Mouse (Mus musculus): ENCODE data around the gene Ubxn10. TPM values are rescaled to one million over a fixed set of nuclear protein-coding genes. Genes with fewer than 3 reads are reported as not detected.

Gene Ubxn10
- polyA plus RNA-seq, 1 experiment from 2014 or later = 1.1 TPM

DNA sequence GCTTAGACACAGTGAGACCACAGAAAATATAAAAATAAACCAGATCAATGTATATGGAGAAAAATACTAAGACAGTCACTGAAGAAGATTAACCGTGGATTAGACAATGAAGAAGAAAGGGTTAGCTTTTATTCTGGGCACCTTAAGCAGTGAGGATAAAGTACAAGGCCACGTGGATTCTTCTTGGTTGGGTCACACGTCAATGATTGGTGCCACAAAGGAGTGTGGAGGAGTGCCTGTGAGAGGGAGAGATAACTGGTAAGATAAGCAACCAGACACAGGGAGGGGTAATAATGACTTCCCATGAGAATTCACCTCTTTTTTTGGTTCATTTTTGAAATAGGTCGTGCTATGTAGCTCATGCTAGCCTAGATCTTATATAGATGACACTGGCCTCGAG lies 35.4 kb upstream of the Ubxn10 start:
- Histone ChIP-seq H3K27ac (replicated peaks in 1 of 2; ENCODE audit: control insufficient read depth in 1 of 2, insufficient read depth in 1 of 2, low read depth in 2 of 2, low read length in 2 of 2) (no peak overlapping the region), H3K27me3 (ENCODE audit: control insufficient read depth, insufficient read depth, low read length) (0 out of 2 replicates have a peak, but pooled peaks cover 5% of the 10 kb centered on the region), H3K4me1 (ENCODE audit: control insufficient read depth in 2 of 2, insufficient read depth in 2 of 2, low read length in 2 of 2) (no peaks in the 10 kb centered on the region), H3K4me3 (ENCODE audit: control insufficient read depth in 1 of 2, insufficient read depth in 1 of 2, low read depth in 1 of 2, low read length in 2 of 2) (no peak overlapping the region), H3K9me3 (ENCODE audit: control insufficient read depth, low read length) (no peaks in the 10 kb centered on the region), H3K4me2 (ENCODE audit: low read length) (no peak overlapping the region), H3K36me3 (ENCODE audit: control insufficient read depth, insufficient read depth, low read length) (no peaks in the 10 kb centered on the region), H3K9ac (ENCODE audit: low read length) (no peak overlapping the region)
- no peak for ATAC-seq (ENCODE audit: insufficient number of reproducible peaks, insufficient read depth, low FRiP score, low read depth)
- WGBS = 69% methylated on average over 5 of the region's 5 CpGs

DNA sequence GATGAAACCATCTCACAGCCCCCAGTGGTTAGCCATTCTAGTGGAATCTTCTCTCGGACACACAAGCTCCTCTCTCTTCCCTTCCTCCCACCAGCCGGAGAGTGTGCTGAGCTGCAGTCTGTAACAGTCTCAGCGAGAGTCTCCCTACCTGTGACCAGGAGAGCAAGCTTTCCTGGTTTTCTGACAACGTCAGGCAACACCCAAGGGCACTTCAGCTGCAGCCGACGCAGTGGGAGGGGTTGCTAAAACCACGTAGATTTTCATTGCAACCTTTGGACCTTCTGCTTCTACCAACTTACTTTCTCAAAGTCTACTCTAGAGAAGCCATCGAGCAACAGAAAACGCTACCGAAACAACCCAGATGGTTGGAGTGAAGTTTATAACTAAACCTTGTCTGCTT lies 35.0 kb upstream of the Ubxn10 start:
- H3K4me2 ChIP-seq (ENCODE audit: low read length) = no peak overlapping the region
- no peaks in the 10 kb centered on the region for H3K36me3 ChIP-seq (ENCODE audit: control insufficient read depth, insufficient read depth, low read length)
- no peak for ATAC-seq (ENCODE audit: insufficient number of reproducible peaks, insufficient read depth, low FRiP score, low read depth)
- 79% methylated on average over 10 of the region's 10 CpGs for WGBS
- no peak overlapping the region for H3K4me3 ChIP-seq (ENCODE audit: control insufficient read depth in 1 of 2, insufficient read depth in 1 of 2, low read depth in 1 of 2, low read length in 2 of 2)
- no peaks in the 10 kb centered on the region for H3K4me1 ChIP-seq (ENCODE audit: control insufficient read depth in 2 of 2, insufficient read depth in 2 of 2, low read length in 2 of 2)
- H3K9me3 ChIP-seq (ENCODE audit: control insufficient read depth, low read length) = no peaks in the 10 kb centered on the region
- H3K27me3 ChIP-seq (ENCODE audit: control insufficient read depth, insufficient read depth, low read length) = 0 out of 2 replicates have a peak, but pooled peaks cover 3% of the 10 kb centered on the region
- H3K9ac ChIP-seq (ENCODE audit: low read length) = no peak overlapping the region
- no peak overlapping the region for H3K27ac ChIP-seq (replicated peaks in 1 of 2; ENCODE audit: control insufficient read depth in 1 of 2, insufficient read depth in 1 of 2, low read depth in 2 of 2, low read length in 2 of 2)

- 69% methylated on average over 9 of the region's 9 CpGs for WGBS
- Histone ChIP-seq H3K9me3 (ENCODE audit: control insufficient read depth, low read length) (no peaks in the 10 kb centered on the region), H3K9ac (ENCODE audit: low read length) (no peak overlapping the region), H3K4me1 (ENCODE audit: control insufficient read depth in 2 of 2, insufficient read depth in 2 of 2, low read length in 2 of 2) (peaks cover 0 to 5% of the 10 kb centered on the region in 2 experiments; a peak in 1 of 4 replicates), H3K27me3 (ENCODE audit: control insufficient read depth, insufficient read depth, low read length) (no peaks in the 10 kb centered on the region; the same call in 1 of the 2 replicates), H3K36me3 (ENCODE audit: control insufficient read depth, insufficient read depth, low read length) (no peaks in the 10 kb centered on the region), H3K4me2 (ENCODE audit: low read length) (no peak overlapping the region), H3K4me3 (ENCODE audit: control insufficient read depth in 1 of 2, insufficient read depth in 1 of 2, low read depth in 1 of 2, low read length in 2 of 2) (no peak overlapping the region), H3K27ac (replicated peaks in 1 of 2; ENCODE audit: control insufficient read depth in 1 of 2, insufficient read depth in 1 of 2, low read depth in 2 of 2, low read length in 2 of 2) (no peak overlapping the region)
- no peak for ATAC-seq (ENCODE audit: insufficient number of reproducible peaks, insufficient read depth, low FRiP score, low read depth)
Measured at GRCm38 (mm10) chr4:138762266-138762665, 25.3 kb upstream of the Ubxn10 start.

- no peak for ATAC-seq (ENCODE audit: insufficient number of reproducible peaks, insufficient read depth, low FRiP score, low read depth)
- Histone ChIP-seq H3K4me3 (ENCODE audit: control insufficient read depth in 1 of 2, insufficient read depth in 1 of 2, low read depth in 1 of 2, low read length in 2 of 2) (no peak within 1 kb of the TSS), H3K36me3 (ENCODE audit: control insufficient read depth, insufficient read depth, low read length) (no peaks in the 10 kb centered on the region), H3K4me2 (ENCODE audit: low read length) (no peak within 1 kb of the TSS), H3K27me3 (ENCODE audit: control insufficient read depth, insufficient read depth, low read length) (no peaks in the 10 kb centered on the region; the same call in 1 of the 2 replicates), H3K9me3 (ENCODE audit: control insufficient read depth, low read length) (no peaks in the 10 kb centered on the region), H3K27ac (replicated peaks in 1 of 2; ENCODE audit: control insufficient read depth in 1 of 2, insufficient read depth in 1 of 2, low read depth in 2 of 2, low read length in 2 of 2) (no peak within 1 kb of the TSS), H3K9ac (ENCODE audit: low read length) (no peak within 1 kb of the TSS), H3K4me1 (ENCODE audit: control insufficient read depth in 2 of 2, insufficient read depth in 2 of 2, low read length in 2 of 2) (peaks cover 0 to 7% of the 10 kb centered on the region in 2 experiments; a peak in 1 of 4 replicates)
- WGBS = 73% methylated on average over 8 of the region's 8 CpGs
Measured at GRCm38 (mm10) chr4:138757416-138757815, 20.4 kb upstream of the Ubxn10 start, which contains the start of gene Pla2g2f. TSS of gene Pla2g2f (minus strand) at chr4:138757626.

DNA sequence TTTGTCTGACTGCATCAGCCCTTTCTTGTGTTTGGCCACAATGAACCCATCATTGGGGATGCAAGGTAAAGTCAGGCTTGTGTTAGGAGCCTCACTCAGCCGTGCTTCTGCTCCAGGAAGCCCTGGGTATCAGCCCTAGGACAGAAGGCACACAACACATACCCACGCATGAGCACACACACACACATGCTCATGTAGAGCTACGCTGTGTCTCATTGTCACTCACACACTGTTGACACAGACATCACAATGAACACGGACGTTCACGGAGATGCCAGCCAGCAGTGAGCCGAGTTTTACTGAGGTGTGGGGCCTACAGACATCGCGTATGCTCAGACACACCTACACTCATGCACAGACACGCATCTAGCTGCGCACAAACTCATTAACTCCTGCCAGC lies 19.0 kb upstream of the Ubxn10 start:
- H3K4me3 ChIP-seq (ENCODE audit: control insufficient read depth in 1 of 2, insufficient read depth in 1 of 2, low read depth in 1 of 2, low read length in 2 of 2) = no peak overlapping the region
- ATAC-seq (ENCODE audit: insufficient number of reproducible peaks, insufficient read depth, low FRiP score, low read depth) = no peak

DNA sequence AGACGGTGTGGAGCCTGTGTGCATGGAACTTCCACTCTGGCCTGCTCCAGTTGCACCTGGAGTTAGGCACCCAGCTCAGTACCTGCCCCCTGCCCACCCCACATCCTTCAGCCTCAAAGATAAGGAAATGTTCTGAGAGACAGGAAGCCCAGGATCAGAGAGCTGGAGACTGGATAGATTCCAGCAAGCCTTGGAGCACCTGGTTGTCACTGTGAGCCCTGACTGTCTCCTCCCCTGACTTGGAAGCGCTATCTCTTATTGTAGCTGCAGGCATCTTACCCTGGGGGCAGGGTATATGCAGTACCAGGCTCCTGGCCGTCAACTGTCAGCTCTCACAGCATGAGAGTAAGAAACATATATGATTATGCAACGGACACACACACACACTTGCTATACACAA lies 18.5 kb upstream of the Ubxn10 start:
- Histone ChIP-seq H3K4me3 (ENCODE audit: control insufficient read depth in 1 of 2, insufficient read depth in 1 of 2, low read depth in 1 of 2, low read length in 2 of 2) (no peak overlapping the region), H3K36me3 (ENCODE audit: control insufficient read depth, insufficient read depth, low read length) (no peaks in the 10 kb centered on the region), H3K9me3 (ENCODE audit: control insufficient read depth, low read length) (no peaks in the 10 kb centered on the region), H3K27ac (replicated peaks in 1 of 2; ENCODE audit: control insufficient read depth in 1 of 2, insufficient read depth in 1 of 2, low read depth in 2 of 2, low read length in 2 of 2) (no peak overlapping the region), H3K4me2 (ENCODE audit: low read length) (no peak overlapping the region), H3K27me3 (ENCODE audit: control insufficient read depth, insufficient read depth, low read length) (no peaks in the 10 kb centered on the region; the same call in 1 of the 2 replicates), H3K9ac (ENCODE audit: low read length) (no peak overlapping the region), H3K4me1 (ENCODE audit: control insufficient read depth in 2 of 2, insufficient read depth in 2 of 2, low read length in 2 of 2) (peaks cover 0 to 7% of the 10 kb centered on the region in 2 experiments; a peak in 1 of 4 replicates)
- no peak for ATAC-seq (ENCODE audit: insufficient number of reproducible peaks, insufficient read depth, low FRiP score, low read depth)
- WGBS = 50% methylated on average over 4 of the region's 4 CpGs

More for the DNA sequence above, 19.0 kb upstream of the Ubxn10 start:
- H3K9ac ChIP-seq (ENCODE audit: low read length) = no peak overlapping the region
- no peak overlapping the region for H3K27ac ChIP-seq (replicated peaks in 1 of 2; ENCODE audit: control insufficient read depth in 1 of 2, insufficient read depth in 1 of 2, low read depth in 2 of 2, low read length in 2 of 2)
- peaks cover 0 to 7% of the 10 kb centered on the region in 2 experiments; a peak in 1 of 4 replicates for H3K4me1 ChIP-seq (ENCODE audit: control insufficient read depth in 2 of 2, insufficient read depth in 2 of 2, low read length in 2 of 2)
- 81% methylated on average over 11 of the region's 11 CpGs for WGBS
- H3K9me3 ChIP-seq (ENCODE audit: control insufficient read depth, low read length) = no peaks in the 10 kb centered on the region
- no peak overlapping the region for H3K4me2 ChIP-seq (ENCODE audit: low read length)
- H3K27me3 ChIP-seq (ENCODE audit: control insufficient read depth, insufficient read depth, low read length) = no peaks in the 10 kb centered on the region; the same call in 1 of the 2 replicates
- no peaks in the 10 kb centered on the region for H3K36me3 ChIP-seq (ENCODE audit: control insufficient read depth, insufficient read depth, low read length)

GRCm38 (mm10) chr4:138754432-138754831 lies 17.5 kb upstream of the Ubxn10 start:
- no peak overlapping the region for H3K4me2 ChIP-seq (ENCODE audit: low read length)
- H3K4me1 ChIP-seq (ENCODE audit: control insufficient read depth in 2 of 2, insufficient read depth in 2 of 2, low read length in 2 of 2) = peaks cover 0 to 7% of the 10 kb centered on the region in 2 experiments; a peak in 1 of 4 replicates
- no peak overlapping the region for H3K4me3 ChIP-seq (ENCODE audit: control insufficient read depth in 1 of 2, insufficient read depth in 1 of 2, low read depth in 1 of 2, low read length in 2 of 2)
- no peaks in the 10 kb centered on the region for H3K9me3 ChIP-seq (ENCODE audit: control insufficient read depth, low read length)
- H3K27ac ChIP-seq (replicated peaks in 1 of 2; ENCODE audit: control insufficient read depth in 1 of 2, insufficient read depth in 1 of 2, low read depth in 2 of 2, low read length in 2 of 2) = no peak overlapping the region
- 0 out of 2 replicates have a peak, but pooled peaks cover 6% of the 10 kb centered on the region for H3K27me3 ChIP-seq (ENCODE audit: control insufficient read depth, insufficient read depth, low read length)
- no peak overlapping the region for H3K9ac ChIP-seq (ENCODE audit: low read length)
- 36% methylated on average over 9 of the region's 9 CpGs for WGBS
- no peaks in the 10 kb centered on the region for H3K36me3 ChIP-seq (ENCODE audit: control insufficient read depth, insufficient read depth, low read length)
- ATAC-seq (ENCODE audit: insufficient number of reproducible peaks, insufficient read depth, low FRiP score, low read depth) = no peak

GRCm38 (mm10) chr4:138753608-138754007 lies 16.6 kb upstream of the Ubxn10 start:
- Histone ChIP-seq H3K27me3 (ENCODE audit: control insufficient read depth, insufficient read depth, low read length) (0 out of 2 replicates have a peak, but pooled peaks cover 12% of the 10 kb centered on the region), H3K27ac (replicated peaks in 1 of 2; ENCODE audit: control insufficient read depth in 1 of 2, insufficient read depth in 1 of 2, low read depth in 2 of 2, low read length in 2 of 2) (no peak overlapping the region), H3K9ac (ENCODE audit: low read length) (no peak overlapping the region), H3K4me3 (ENCODE audit: control insufficient read depth in 1 of 2, insufficient read depth in 1 of 2, low read depth in 1 of 2, low read length in 2 of 2) (no peak overlapping the region), H3K4me1 (ENCODE audit: control insufficient read depth in 2 of 2, insufficient read depth in 2 of 2, low read length in 2 of 2) (peaks cover 0 to 2% of the 10 kb centered on the region in 2 experiments; a peak in 1 of 4 replicates), H3K9me3 (ENCODE audit: control insufficient read depth, low read length) (no peaks in the 10 kb centered on the region), H3K36me3 (ENCODE audit: control insufficient read depth, insufficient read depth, low read length) (no peaks in the 10 kb centered on the region), H3K4me2 (ENCODE audit: low read length) (no peak overlapping the region)
- ATAC-seq (ENCODE audit: insufficient number of reproducible peaks, insufficient read depth, low FRiP score, low read depth) = no peak
- WGBS = 76% methylated on average over 3 of the region's 3 CpGs
